Mouse (Mus musculus) urinary bladder, postnatal 36 days (tissue): ENCODE measurements around the gene Tmem170b.
A peak's percentile ranks its signal among the peaks of the same experiment; 100 is the strongest.

Experiments
- DNase-seq, 2 experiments: peaks; one replicate each; pipeline ENCODE4 v3.0.0; 2022; ENCODE audit warnings: low spot score in 2 of 2, mixed read lengths in 1 of 2

Gene Tmem170b

GRCm38 (mm10) chr13:41605099-41606010 lies at the start of gene Tmem170b:
TSS of gene Tmem170b (plus strand) at chr13:41605907.
- DNase-seq = peak; percentile 93 to 96

DNA sequence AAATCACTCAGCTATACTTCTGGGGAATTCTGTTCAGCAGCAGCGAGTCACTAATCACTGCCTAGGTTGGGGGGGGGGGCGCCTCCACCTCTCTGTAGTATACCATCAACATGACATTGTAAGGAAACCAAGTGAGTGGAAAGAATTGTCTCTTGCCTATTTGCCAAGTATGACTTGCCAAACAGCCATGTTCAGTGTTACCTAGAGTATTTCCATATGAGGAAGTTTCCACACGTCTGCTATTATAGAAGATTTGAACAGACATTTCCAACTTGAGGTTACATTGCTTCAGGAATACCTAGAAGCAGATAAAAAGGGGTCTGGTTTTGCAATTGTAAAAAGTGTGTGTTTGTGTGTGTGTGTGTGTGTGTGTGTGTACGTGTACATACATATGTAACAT lies 44.7 kb upstream of the Tmem170b start:
- DNase-seq = no peak

GRCm38 (mm10) chr13:41568421-41568820 lies 37.3 kb upstream of the Tmem170b start:
- DNase-seq = no peak

- DNase-seq = no peak
These were observed 36.8 kb upstream of the Tmem170b start for GRCm38 (mm10) chr13:41568926-41569325.

- no peak for DNase-seq
These were observed 35.9 kb upstream of the Tmem170b start for GRCm38 (mm10) chr13:41569776-41570175.

DNA sequence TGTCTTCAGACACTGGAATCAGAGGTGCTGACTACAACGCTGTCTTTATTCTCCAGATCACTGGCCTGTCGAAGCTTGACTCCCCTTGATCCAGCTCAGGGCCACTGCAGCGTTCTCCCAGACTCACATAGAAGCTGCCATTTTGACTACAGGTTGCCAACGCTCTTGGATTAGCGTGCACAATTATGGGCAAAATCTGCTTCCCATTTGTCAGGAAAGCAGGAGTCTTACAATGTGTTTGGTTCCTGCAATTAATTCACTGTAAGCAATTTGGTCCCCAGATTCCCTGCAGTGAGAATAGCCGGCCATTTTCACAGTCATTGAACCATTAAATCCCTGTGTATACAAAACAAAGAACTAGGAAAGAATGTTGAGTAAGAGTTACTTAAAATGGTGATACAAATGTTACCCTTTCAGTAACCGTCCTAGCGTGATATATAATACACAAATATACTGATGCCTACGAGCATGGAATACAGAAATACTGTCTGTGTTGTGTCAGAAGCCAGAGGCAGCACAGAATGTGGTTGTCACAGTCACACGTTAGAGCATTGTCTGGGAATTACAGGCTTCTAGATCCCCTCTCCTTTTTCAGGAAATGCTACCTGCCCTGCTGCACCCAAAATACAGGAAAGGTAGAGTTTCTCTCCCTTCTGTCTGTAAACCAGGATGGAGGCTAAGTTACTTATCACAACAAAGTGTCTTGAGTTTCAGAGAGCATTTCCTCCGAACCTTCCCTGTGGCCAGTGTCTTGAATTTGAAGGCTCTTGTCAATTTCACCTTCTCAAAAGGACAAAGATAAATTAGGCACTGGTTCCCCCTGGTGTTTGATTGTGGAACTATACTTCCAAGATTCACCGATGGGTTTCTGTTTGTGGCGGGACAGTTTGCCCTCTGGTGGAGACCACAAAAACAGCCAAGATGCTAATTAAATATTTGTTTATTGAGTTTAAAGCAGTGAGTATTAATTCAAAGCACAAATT lies 34.0 kb upstream of the Tmem170b start:
- DNase-seq = peak; percentile 71 to 76

DNA sequence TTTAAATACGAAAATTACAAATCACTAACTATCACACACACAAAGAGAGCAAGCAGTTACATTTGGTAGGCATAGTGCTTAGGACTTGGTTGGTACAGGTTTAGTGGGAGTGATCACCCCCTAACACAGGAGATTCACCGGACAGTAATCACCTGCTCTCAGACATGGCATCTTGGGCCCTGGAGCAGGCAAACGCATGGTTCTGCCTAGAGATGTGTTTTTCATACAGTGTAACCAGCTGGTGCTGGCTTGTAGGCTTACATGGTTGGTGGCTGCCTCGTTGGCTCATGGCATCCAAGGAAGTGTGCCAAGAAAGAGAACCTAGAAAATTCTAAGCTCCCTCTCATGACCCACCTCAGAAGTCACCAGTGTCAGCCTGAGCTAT lies 33.4 kb upstream of the Tmem170b start:
- DNase-seq = no peak

DNA sequence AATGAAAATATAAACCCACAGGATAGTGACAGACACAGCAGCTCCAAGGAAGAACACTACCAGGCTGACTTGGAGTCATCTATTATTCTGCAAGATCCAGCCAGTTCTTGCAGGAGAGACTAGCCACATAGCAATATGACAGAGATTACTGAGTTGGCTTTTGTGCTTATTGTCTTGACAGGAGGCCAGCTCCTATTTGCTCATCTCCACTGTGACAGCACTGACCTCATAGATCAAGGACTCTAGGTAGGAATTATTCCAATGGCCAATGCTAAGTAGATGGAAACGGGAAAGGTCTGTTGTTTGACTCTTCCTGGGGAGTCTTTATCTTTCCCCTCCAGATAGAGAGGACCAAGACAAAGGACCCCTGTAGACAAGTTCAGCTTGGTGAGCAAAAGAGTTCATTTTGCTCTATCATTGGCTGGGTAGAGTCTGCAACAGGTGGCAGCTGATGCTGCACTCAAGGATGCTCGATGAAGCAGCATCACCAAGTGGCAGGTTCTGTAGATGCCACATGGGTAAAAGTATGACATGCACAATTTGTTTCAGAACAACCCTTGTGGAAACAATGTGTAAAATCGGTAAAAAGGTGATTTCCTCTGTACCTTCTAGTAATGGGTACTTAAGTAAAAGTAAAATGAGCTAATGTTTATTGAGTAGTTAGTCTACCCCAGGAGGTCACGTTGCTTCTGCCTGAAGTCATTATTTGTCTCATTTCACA lies 32.4 kb upstream of the Tmem170b start:
- DNase-seq = no peak

GRCm38 (mm10) chr13:41581058-41581457 lies 24.6 kb upstream of the Tmem170b start:
- DNase-seq = no peak

DNA sequence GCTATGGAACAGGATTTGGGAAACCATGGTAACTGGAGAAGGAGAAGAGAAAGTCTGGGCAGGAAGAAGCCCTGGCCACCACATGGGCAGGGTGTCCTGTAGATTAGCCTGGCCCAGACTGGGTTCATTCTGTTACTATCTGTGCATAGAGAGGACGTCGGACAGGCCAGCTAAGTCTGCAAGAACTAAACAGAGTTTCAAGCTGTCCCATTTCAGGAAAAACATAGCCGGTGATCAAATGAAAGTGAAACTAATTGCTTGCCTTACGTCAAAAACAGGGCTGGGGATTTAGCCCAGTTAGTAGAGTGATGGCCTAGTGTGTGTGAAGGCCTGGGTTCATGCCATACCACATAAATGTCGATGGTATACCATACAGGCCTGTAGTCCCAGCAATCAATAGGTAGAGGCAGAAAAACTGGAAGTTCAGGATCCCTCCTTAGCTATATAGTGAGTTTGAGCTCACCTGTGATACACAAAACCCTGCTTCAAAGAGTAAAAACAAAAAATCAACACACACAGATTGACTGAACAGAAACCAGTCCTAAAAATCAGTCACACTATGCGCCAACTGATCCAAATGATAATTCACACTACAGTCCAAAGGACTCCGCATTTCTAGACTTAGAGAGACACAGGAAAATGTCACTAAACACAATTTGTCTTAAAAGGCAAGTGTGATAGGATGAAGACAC lies 21.9 kb upstream of the Tmem170b start:
- DNase-seq = no peak

- DNase-seq = no peak
These were observed 21.4 kb upstream of the Tmem170b start for GRCm38 (mm10) chr13:41584358-41584680.

GRCm38 (mm10) chr13:41584896-41585295 lies 20.8 kb upstream of the Tmem170b start:
- no peak for DNase-seq

DNA sequence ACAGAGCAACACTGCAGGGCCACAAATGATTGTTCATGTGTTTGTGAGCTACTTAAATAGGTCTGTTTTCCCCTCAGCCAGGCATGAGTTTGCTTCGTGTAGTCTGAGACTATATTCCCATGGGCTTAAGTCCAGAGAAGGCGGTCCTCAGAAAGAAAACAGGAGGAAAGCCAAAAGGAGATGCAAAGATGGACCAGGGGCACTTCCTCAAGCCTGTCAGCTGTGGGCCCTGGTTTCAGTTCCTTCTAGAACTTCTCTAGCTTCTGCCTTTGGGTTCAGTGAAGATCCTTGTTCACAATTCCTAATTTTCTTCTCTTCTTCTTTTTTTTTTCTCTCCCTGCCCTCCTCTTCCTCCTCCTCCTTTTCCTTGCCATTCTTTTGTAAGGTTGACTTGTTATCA lies 9.0 kb upstream of the Tmem170b start:
- DNase-seq = no peak

- no peak for DNase-seq
These were observed 5.7 kb upstream of the Tmem170b start for GRCm38 (mm10) chr13:41599977-41600376.

DNA sequence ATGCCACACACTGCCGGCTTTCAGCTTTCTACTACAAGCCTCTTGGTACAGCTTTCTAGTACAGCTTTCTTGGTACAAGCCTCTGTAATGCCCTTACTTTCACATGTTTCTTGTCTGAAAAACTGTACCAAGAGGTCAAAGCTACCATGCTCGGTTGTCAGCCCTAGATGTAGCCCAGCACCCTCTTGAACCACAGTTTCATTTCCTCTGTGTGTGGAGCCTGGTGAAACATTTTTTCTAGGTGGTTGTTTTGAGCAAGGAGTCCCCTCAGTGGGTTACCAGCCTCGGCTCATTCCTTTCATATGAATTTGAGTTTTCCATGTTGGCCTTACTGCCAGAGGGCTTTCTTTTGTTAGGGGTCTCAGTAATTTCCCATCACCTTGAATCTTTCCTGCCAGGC lies 4.7 kb upstream of the Tmem170b start:
- DNase-seq = no peak

GRCm38 (mm10) chr13:41603921-41604466 lies 1.7 kb upstream of the Tmem170b start:
- no peak for DNase-seq

GRCm38 (mm10) chr13:41606081-41607000 lies 634 bp downstream of the Tmem170b start:
- DNase-seq = peak; percentile 17 to 39

DNA sequence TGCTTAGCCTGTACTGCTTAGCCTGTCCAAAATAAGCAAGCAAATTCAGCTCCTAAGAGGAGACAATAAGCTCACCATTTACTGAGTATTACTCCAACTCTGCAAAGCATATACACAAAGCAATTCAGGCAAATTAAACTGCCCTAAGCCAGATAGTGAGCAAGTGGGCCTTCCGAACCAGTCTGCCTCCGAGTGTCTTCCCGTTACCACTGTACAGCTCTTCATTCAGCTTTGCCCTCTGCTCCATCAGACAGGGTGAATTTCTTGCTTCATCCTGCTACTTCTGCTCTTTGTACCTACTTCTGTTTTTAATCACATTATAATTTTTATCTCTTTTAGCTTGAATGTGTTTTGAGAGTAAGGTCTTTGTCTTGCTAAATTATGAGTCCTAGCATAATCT lies 1.9 kb downstream of the Tmem170b start:
- DNase-seq = no peak

GRCm38 (mm10) chr13:41608559-41608958 lies 2.9 kb downstream of the Tmem170b start:
- DNase-seq = no peak

DNA sequence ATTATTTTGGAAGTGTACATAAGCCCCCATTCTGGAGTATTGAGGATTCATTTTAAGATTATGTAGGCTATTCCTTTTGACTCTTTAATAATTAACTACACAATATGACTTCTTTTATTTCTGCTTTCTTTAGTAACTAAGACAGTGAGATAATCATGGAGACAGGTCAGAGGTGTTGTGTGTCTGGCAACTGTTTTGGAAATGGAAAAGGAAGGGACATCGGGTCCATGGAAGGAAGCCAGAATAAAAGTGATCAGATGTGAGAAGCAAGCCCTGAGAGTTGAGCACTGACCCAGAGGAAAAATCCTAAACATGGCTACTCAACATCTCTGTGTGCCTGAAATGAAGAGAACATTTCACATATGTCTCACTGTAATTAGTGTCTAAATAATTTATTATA lies 5.3 kb downstream of the Tmem170b start:
- no peak for DNase-seq
